Mouse (Mus musculus) cerebellum, postnatal 4 days (tissue): ENCODE measurements around the gene Nif3l1.

ENCODE experiments used
- DNase-seq, 2 experiments: peaks; one replicate each; pipeline ENCODE4 v3.0.0; 2022; ENCODE audit warnings: low spot score in 2 of 2, mixed read lengths in 1 of 2

Nif3l1 gene

GRCm38 (mm10) chr1:58445143-58445722 lies at the start of gene Nif3l1, which contains the start of gene Ppil3:
Nif3l1 (plus strand) TSS chr1:58445151.
Ppil3 (minus strand) TSS chr1:58445486.
- DNase-seq, result peak; percentile 67 to 75

GRCm38 (mm10) chr1:58395341-58395740 lies 49.6 kb upstream of the Nif3l1 start:
- DNase-seq, result no peak

DNA sequence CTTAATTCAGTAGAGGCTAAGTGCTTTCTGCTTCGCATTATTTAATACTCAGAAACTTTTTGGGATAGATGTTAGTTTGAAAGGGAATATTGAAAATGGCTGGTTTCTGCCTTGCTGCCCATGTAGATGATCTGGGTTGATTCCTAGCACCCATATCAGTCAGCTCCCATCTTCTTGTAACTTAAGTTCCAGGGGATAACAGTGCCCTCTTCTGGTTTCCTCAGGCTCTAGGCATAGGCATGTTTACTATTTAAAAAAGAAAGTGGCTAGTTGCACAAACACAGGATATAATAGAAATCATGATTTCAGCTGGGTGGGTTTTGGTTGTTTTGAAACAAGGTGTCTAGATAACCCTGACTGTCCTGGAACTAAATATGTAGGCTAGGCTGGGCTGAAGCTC lies 48.8 kb upstream of the Nif3l1 start:
- no peak for DNase-seq

- no peak for DNase-seq
Observed at GRCm38 (mm10) chr1:58397731-58398130, 47.2 kb upstream of the Nif3l1 start.

GRCm38 (mm10) chr1:58401396-58401795 lies 43.6 kb upstream of the Nif3l1 start:
- DNase-seq, result no peak

- DNase-seq, result no peak
Observed at GRCm38 (mm10) chr1:58403745-58404144, 41.2 kb upstream of the Nif3l1 start.

- no peak for DNase-seq
Observed at GRCm38 (mm10) chr1:58407321-58407720, 37.6 kb upstream of the Nif3l1 start.

- no peak for DNase-seq
Observed at GRCm38 (mm10) chr1:58408141-58408540, 36.8 kb upstream of the Nif3l1 start.

GRCm38 (mm10) chr1:58409553-58410197 lies 35.3 kb upstream of the Nif3l1 start:
- DNase-seq, result no peak

GRCm38 (mm10) chr1:58410198-58410588 lies 34.8 kb upstream of the Nif3l1 start:
- DNase-seq, result no peak

DNA sequence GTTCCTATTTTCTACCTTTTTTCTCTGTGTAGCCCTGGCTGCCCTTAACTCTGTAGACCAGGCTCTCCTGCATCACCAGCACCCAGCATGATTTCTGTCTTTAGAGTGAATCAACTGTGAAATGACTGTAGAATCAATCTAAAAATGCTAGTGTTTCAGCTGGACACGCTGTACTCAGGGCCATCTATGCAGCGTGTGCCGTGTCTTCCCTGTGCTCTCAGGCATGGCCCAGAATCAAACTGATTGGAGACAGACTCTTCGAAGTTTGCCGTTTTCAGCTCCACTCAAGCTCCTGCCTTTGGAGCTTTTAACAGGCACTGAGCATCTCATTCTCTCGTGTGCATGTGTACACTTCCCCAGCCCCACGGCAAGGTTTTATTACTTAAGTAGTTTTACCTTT lies 34.2 kb upstream of the Nif3l1 start:
- no peak for DNase-seq

DNA sequence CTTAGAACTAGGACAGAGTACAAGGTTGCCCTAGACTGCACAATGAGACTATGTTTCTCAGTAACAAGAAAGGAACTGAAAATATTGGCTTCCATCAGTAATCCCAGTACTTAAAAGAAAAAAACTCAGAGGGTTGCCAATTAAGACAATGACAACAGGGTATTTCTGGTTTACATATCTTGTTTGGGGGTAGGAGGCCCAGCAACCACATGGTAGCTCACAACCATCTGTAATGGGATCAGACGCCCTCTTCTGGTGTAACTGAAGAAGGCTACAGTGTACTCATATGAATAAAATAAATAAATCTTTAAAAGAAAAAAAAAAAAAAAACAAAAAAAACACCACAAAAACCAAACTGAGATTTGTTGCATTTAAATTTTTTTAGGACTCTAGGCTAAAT lies 29.5 kb upstream of the Nif3l1 start:
- DNase-seq, result no peak

- DNase-seq, result no peak
Observed at GRCm38 (mm10) chr1:58416048-58416447, 28.9 kb upstream of the Nif3l1 start.

- no peak for DNase-seq
Observed at GRCm38 (mm10) chr1:58420032-58420431, 24.9 kb upstream of the Nif3l1 start.

DNA sequence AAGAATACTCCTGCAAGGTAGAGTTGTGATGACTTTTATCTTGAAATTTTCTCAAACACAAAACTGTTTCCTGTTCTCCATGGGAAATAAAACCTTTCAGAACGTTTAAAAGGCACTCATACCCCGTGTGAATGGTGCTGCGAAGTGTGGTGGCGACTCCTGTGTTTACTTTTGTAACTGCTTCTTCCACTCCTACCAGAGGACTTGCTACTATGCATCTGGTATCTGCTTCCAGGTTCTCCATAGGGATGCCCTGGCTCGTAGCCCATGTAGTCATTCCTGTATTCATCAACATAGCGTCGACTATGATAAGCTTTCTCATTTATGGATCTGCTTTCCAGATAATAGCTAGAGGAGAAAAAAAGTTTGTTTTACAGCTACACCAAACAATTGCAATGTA lies 24.0 kb upstream of the Nif3l1 start:
- no peak for DNase-seq

GRCm38 (mm10) chr1:58422879-58423278 lies 22.1 kb upstream of the Nif3l1 start:
- no peak for DNase-seq

DNA sequence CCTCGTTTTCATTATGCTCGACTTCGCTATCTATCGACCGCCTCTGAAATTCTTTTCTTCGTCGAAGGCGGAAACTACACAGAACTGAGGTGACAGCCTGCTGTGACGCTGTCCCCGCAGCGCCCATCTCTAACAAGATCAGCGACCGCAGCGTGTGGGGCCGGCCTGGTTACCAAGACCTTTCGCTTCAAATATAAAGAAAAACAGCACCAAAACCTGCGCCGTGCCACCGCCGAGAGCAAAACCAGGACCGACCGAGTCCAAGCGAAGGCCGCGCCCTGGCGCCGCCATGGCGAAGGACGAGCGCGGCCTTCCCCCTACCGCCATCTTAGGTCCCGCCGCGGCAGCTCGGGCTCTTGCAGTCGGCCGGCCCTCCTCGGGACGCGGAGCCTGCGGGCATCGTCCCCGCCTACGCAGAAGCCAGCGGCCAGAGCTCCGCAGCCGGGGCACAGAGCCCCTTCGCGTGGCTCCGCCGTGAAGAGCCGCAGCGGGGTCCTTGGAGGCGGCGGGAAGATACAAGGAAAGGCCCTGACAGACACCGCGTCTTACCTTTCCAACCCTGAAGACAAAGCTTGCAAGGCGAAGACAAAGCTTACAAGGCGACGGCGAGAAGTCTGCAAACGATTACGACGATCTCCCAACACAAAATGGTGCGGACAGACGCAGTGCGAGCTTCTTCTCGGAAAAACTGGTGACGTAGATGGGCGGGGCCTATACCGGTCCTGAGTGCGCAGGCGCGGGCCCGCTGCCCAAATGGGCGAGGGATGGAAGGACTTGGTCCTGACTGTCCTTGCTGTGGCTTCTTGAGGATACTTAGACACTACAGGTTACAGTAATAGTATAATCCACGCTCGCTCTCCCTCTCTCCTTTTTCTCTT lies 21.3 kb upstream of the Nif3l1 start, which contains the start of gene Clk1:
Gene Clk1, minus strand, starts transcription at position 696 of the 878 bp plus-strand sequence.
- peak; percentile 93 to 99 for DNase-seq

- DNase-seq, result no peak
Observed at GRCm38 (mm10) chr1:58424551-58424950, 20.4 kb upstream of the Nif3l1 start.

DNA sequence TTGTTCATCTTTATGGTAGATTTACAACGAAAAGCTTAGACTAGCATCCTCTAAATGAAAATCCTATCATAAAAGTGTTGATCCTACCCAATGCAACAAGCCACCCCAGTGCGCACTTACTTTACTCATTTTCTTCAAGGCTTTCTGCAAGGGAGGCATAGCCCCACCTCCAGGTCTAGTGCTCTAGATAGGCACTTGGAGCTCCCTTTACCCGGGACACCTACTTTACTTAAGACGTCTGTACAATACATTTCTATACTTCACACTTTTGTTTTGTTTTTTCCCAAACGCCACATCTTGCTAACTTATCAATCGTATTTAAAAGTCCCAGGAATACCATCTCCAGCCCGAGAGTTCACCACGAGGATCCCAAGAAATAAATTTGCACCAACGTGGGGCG lies 260 bp upstream of the Nif3l1 start:
- no peak for DNase-seq

DNA sequence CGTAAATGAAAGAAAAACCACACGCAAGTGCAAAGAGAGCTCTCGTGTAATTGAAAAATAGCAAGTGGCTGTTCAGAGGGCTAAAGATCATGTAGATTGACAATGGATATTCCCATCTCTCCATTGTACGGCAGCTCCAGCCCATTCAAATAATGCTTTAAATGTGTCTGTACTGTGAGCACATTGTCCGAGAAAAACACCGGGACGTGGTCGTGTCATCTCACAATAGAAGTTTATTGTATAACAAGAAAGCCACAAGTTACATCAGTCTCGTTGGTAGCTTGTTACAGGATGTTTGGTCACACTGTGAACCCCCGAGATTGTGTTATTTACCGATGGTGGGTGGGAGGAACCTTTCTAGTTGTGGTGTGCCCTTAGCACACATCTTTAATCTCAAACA lies 910 bp downstream of the Nif3l1 start:
- DNase-seq, result no peak

DNA sequence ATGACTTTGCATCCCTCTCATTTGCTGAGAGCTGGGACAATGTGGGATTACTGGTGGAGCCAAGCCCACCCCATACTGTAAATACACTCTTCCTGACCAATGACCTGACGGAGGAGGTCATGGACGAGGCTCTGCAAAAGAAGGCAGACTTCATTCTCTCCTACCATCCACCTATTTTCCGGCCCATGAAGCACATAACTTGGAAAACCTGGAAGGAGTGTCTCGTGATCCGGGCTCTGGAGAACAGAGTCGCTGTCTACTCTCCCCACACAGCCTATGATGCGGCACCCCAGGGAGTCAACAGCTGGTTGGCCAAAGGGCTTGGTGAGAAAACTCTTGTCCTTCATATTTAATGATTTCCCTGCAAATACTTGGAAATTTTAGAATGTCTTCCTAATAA lies 2.8 kb downstream of the Nif3l1 start:
- DNase-seq, result no peak

DNA sequence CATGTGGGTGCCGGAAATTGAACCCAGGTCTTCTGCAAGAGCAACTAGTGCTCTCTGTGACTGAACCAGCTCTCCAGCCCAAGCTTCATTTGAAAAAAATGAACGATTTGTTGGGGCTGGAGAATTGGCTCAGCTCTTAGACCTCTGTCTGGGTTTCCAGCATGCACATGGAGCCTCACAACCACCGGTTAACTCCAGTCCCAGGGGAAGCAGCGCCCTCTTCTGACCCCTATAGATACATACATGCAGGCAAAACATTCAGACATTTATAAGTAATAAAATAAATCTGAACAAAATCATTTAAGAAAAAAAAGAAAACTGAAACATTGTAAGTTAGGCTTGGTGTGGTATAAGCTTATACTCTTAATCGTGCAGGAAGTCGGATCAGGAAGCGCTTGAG lies 3.4 kb downstream of the Nif3l1 start:
- no peak for DNase-seq

- no peak for DNase-seq
Observed at GRCm38 (mm10) chr1:58454316-58454715, 9.4 kb downstream of the Nif3l1 start.
